Mouse (Mus musculus) ES-CJ7 (cell line): ENCODE measurements around the gene Xlr3a.
"Not testable (repeated sequence)": the region's sequence is repeated elsewhere in the genome, so short reads cannot be mapped to it uniquely, and the experiment has no call there.

ENCODE experiments used
- DNase-seq: peaks from one replicate; pipeline ENCODE4 v3.0.0; 2011; ENCODE audit warnings: low read depth, low spot score

Xlr3a gene

DNA sequence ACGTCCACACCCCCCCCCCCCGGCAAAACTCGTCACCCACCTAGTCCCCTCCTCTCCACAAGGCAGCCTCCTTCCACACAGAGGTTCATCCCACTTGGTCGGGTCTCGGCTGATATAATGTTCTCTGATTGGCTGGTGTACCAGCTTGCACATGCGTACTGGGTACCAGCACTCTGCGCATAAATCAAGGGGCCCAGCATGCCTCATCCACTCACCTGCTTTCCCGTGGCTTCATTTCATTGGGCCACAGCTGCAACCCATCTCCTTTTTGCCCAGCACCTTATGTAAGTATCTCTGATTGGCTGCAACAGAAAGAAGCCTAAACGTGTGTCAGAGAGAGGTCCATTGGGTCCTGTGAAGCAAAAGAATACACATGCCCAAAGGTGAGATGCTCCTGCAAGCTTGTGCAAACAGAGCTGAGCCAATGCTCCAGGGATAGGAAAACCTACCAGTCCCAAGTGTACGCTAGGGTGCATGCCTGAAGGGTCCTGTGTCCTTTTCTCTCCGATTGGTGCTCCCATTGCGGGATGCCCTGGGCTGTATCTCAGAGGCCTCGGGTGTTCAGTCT is at the start of gene Xlr3a:
Xlr3a (minus strand) TSS at position 155 of the 568 bp plus-strand sequence.
- DNase-seq: peak; percentile 55

DNA sequence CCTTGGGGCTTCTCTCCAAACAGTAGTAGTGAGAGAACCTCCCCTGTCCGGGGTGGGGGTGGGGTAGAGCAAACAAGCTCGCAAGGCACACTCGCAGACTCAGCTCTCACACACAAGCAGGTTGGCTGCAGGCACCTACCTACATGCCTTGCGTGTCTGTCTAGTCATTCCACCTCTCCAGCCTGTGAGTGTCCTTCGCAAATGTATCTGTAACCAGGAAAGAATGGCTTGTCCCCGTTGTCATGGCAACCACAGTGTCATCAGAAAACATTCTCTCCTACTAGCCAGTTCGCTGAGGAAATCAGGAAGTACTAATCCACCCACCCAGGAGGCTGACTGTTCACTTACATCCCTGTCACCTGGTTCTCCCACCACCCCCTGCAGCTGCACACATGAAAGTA is 46.3 kb upstream of the Xlr3a start:
- not testable (repeated sequence) for DNase-seq

DNA sequence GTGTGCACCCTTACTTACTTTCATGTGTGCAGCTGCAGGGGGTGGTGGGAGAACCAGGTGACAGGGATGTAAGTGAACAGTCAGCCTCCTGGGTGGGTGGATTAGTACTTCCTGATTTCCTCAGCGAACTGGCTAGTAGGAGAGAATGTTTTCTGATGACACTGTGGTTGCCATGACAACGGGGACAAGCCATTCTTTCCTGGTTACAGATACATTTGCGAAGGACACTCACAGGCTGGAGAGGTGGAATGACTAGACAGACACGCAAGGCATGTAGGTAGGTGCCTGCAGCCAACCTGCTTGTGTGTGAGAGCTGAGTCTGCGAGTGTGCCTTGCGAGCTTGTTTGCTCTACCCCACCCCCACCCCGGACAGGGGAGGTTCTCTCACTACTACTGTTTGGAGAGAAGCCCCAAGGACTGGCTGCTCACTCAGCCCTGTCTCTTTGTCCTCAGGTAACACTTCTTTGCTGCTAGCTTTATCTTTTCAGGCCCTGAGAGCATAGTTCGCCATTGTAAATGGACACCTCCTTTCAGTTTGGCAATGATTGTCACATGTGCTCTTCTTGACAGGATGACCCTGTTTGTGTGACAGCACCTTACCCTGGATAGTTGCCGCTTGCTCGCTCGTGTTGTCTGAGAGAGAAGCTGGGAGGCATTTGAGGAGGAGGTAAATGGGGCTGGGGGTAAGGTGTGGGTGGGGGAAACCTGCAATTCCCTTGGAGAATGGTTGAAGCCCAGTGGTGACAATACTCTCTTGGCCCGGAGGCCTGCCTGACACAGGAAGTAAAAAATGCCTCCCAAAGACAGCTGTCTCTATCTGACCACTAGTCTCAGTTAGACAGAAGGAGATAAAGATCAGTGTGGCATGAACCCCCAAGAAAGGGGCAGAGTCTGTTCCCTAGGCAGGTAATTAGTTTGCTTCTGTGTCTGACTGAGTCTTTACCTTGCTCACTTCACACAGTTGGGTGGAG is 26.2 kb upstream of the Xlr3a start:
- DNase-seq: not testable (repeated sequence)

DNA sequence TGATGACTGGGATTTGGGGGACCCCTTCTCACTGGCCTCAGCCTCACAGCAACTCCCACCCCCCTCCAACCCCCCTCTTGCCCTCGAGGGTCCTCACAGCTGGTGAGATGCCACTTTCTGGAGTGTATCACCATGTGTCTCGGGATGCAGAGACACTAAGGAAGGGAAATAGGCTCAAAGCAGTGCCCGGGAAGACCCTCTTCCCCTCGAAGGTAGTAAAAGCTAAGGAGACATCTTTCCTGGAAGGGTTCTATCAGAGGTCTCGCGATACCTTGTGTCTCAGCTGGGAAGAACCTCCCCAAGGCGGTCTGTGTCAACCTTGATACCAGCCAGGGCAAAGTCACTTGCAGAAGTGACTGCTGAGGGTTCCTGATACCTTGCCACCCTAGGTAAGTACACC is 19.9 kb upstream of the Xlr3a start, which contains the start of gene Gm14685:
Gm14685 (plus strand) TSS at position 301 of the 400 bp plus-strand sequence.
- DNase-seq: not testable (repeated sequence)

DNA sequence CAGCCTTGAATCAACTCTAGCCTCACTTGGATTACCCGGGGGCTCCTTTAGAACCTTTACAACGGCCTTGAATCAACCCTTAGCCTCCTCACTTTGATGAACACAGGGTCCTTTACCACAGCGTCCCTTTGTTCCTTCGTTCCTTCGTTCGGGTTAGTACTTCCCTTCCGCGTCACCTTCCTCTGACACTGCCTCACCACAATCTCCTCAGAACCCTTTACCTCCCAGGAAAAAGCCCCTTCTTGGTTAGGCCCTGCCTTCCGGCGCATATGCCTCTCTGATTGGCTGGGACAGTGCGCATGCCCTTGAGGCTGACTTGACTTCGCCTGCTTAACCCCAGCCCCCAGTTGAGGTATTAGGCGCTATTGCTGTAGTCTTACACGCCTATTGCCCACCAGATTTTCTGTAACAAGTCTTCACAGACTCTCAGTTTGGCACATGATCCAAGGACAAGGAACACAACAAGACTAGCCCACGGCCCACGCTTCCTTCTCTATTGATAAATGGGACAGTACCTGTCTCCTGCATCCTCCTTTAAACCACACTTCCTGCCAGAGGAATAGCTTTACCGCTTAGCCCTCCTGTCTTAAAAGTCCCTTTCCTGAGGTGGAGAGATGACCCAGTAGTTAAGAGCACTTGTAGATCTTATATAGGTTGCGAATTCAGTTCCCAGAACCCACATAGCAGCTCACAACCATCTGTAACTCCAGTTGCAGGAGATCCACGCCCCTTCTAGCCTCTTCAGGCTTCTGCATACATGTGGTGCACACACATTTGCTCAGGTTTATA is 14.4 kb downstream of the Xlr3a start, which contains the start of gene Xlr4a:
Xlr4a (minus strand) TSS at position 212 of the 789 bp plus-strand sequence.
- DNase-seq: not testable (repeated sequence)

DNA sequence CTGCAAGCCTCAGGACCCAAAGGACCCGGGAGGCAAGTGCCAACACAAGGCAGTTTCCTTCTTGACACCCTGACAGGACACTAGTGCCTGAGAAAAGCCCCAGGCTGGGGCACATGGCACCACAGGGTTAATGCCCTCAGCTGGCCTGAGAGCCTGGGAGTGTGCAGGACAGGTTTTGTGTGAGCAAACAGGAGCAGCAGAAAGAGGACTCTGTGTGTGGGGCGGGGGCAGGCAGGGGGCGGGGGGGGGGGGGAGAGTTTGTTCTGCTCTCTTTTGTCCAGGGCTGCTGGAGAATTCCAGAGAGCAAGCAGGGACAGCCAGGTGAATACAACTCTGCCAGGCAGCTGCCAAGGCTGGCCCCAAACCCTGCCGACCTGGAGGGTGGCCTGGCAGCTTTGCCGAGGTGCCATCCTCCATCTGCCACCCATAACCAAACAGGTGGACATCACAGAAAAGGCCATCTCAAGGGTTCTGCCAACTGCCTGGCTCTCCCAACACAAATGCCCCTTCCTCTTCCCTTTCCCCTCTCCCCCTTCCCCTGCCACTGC is 30.1 kb downstream of the Xlr3a start:
- DNase-seq: not testable (repeated sequence)

DNA sequence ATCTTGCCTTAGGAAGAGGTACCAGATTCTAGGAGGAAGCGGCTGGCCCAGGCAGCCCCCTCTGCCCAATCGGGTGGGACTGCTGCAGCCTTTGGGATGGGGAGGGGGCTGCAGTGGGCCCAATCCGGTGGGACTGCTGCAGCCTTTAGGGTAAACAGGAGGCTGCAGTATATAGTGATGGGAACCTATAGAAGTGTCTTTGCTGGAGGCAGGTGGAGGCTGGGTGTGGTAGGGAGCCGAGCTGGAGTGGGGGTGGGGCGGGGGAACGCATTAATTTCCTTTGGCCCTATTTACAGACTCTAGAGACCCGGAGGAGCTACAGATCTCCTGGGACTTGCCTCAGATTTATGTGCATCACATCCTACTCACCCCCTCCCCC is 32.5 kb downstream of the Xlr3a start, which contains the start of gene Pnma3:
Pnma3 (plus strand) TSS at position 373 of the 379 bp plus-strand sequence.
- no peak for DNase-seq

DNA sequence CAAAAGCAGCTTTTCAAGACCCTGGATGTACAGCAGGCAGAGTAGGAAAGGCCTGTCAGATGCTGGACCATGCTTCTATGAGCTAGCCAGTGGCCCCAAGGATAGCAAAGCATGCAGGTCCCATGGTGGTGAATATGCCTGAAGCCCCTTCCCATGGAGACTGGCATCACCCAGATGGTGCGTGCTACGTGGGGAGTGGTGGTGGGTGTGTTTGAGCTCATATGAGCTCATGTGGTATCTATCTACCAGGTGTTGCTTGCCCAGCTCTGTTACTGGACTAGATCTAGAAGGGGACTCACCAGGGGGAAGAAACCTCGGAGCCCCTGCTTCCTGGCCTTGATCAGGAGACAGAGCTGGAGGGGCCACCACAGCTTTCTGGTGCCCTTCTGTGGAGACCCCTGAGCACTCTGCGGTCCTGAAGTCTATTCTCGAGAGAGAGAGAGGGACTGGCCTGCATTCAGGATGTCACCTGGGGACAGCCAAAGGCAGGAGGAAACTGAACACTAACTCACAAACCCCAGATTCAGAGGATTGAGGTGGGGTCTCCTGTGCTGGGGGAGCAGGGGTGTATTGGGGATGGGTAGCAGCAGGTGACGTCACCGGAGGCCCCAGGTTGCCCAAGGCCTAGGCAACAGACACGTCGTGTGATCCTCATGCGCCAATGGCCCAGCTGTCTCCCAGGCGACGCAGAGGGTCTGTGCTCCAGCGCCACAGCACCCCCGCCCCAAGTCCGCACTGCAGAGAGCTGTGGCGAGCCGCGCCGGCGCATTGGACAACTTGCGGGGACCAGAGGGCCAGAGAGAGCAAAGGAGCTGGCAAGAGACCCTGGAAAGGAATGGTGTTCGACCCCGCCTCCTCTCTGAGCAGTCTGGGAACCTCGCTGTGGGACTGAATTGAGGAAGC is 33.1 kb downstream of the Xlr3a start:
- no peak for DNase-seq

DNA sequence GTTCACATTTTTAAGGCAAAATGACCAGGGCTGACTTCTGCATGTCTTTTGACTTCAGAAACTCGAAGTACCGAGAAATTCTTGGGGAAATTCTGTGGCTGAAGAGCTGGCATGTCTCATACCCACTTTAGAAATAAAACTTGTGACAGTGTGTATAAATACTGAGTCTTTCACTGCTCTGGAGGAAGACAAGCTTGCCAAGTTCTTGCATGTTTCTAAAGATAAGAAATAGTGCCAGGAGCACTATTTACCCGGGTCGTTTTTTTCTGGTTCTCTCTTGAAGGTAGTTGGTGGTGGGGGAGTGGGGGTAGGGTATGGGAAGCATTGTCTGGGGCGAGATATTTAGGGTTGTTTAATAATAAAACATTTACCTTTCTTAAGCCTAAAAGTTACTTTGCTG is 34.6 kb downstream of the Xlr3a start:
- DNase-seq: no peak

DNA sequence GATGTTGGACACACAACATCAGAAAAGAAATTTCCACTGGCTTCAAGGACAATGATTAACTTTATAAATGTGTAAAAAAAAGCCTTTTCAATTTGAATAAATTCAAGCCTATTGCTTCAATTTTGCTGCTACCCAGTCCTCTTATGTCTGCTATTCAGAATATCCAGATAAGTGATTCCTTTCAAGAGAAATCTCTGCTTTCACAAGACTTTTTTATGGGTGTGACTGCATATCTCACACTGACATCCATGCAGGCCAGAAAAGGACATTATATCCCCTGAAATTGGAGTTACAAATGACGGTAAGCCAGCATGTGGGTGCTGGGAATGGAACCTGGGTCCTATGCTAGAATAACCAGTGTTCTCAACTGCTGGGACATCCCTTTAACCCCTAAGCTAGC is 35.4 kb downstream of the Xlr3a start:
- no peak for DNase-seq

DNA sequence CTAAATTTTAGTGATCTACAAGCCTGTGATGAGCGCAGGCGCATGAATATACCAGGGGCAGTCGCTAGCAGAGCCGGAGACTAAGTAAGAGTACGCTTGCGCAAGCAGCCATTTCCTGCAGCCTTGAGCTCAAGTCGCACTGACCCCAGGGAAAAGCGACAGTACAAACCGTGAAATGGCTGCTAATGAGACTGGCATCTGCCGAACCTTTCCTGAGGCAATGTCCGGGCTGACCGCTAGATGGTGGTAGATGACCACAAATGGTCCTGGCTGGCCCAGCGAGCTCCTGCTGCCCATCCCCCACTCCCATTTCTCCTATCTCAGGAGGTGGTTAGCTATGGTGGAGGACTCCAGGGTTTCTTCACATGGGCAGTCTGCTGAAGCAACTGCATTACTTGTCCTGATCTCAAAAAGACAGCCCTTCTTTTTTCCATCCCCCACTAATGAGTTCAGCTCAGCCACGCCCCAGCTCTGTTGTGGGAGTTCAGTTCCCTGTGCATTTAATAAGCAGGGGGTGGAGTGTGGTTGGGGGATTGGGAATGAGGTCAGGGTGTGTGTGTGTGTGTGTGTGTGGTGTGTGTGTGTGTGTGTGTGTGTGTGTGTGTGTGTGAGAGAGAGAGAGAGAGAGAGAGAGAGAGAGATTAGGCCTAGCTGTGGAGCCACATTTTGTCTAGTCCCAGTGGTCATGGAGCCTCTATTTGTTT is 42.9 kb downstream of the Xlr3a start:
- DNase-seq: peak; percentile 90

DNA sequence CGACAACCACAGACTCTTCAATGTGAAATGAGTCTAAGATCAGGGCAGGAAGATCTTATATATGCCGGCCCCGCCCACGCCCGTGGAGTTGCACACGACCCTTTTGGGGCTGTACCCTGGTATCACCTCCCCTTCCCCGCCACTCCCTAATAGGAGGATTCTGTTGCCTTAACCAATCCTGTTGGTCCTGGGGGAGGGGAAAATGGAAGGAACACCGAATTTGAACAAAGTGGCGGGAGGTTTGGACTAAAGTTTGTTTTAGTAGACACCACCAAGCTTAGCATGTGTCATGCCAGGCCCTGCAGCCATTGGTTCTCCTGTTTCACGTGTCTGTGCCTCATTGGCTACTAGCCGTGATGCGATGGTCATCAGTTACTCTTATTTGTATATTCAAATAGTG is 57.2 kb downstream of the Xlr3a start:
- peak; percentile 35 for DNase-seq

DNA sequence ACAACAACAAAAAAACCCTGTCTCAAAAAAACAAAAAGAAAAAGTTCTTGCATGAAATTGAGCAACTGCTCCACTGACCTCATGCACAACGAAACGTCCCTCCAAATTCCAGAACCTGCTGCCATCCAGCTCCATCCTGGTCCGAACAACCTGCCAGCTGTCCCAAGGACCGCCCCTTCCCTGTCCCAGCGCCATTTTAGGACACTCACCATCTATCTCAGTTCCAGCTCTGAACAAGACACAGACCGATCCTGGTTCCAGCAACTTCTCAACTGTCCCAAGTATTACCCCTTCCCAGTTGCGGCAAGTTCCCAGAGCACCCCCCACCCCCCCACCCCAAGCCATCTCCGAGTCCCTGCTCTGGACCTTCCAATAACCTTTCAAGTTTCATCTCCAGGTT is 58.1 kb downstream of the Xlr3a start:
- no peak for DNase-seq

DNA sequence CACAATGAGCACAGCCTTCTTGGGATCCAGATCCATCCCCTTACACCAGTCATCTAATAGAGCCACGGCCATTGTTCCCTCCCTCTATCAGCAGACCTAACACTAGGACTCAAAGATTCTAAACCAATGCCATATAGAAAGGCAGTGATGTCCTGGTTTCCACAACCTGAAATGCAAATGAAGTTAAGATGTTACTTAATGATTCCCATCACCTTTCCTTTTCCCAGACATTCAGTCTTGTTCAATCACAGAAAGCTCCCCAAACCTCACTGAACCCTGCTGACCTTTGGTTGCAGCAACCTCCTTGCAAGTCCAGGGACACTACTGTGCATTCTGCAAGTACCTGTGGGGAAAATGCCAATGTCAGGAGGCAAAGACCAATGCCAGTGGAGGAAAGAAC is 59.9 kb downstream of the Xlr3a start, which contains the start of gene Pnma5:
Pnma5 (minus strand) TSS at position 101 of the 400 bp plus-strand sequence.
- no peak for DNase-seq
